Mouse (Mus musculus) olfactory bulb, adult 2 months (tissue): Measurements from ENCODE around the gene Mrpl43.

Experiments used
- CTCF ChIP-seq: fragments of 200-500 bp; IDR thresholded peaks from 2 replicates; pipeline ENCODE4 v1.5.1; 2012; ENCODE audit warnings: low read depth, mild to moderate bottlenecking, low read length, moderate library complexity; ENCODE audit not compliant: insufficient read depth
- POLR2A ChIP-seq: fragments of 200-500 bp; IDR thresholded peaks from 2 replicates; pipeline ENCODE4 v1.6.1; 2012; ENCODE audit warnings: mild to moderate bottlenecking, low read depth, low read length, moderate library complexity; ENCODE audit not compliant: insufficient read depth

- TF ChIP-seq POLR2A (no peak), CTCF (no peak)
These were observed 21.6 kb upstream of the Mrpl43 start for GRCm38 (mm10) chr19:45027848-45028247.
